Mouse (Mus musculus) kidney, adult 18-20 months (tissue): ENCODE results near the gene Ddhd1.

Experiments used
- DNase-seq: peaks from one replicate; pipeline ENCODE4 v3.0.0; 2021

Ddhd1 gene

DNA sequence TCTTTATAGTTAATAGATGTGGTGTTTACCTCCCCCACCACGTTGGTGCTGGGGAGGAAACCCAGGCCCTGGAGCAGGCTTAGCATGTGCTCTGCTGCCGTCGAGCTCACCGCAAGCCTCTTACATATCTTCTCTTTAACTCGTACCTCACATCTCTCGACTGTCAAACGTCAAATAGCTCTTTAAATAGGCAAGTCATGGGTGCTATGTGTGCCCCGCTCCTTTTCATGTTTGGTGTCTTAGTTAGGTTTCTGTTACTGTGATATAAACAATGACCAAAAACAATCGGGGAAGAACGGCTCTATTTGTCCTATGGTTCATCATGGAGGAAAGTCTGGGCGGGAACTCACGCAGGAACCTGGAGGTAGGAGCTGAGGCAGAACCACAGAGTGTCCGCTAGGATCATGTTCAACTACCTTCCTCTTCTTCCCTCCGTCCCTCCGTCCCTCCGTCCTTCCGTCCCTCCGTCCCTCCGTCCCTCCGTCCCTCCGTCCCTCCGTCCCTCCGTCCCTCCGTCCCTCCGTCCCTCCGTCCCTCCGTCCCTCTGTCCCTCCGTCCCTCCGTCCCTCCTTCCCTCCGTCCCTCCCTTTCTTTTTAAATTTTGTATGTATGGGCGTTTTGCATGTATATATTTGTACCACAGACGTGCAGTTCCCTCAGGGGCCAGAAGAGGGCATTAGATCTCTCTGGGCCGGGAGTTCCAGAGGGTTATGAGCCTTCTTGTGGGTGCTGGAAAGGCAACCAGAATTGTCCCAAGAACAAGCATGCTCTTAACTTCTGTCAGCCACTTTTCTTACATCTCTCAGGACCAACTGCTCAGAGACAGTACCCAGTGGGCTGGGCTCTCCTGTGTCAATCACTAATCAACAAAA, 91.6 kb downstream of the Ddhd1 start:
- DNase-seq: peak; percentile 81

DNA sequence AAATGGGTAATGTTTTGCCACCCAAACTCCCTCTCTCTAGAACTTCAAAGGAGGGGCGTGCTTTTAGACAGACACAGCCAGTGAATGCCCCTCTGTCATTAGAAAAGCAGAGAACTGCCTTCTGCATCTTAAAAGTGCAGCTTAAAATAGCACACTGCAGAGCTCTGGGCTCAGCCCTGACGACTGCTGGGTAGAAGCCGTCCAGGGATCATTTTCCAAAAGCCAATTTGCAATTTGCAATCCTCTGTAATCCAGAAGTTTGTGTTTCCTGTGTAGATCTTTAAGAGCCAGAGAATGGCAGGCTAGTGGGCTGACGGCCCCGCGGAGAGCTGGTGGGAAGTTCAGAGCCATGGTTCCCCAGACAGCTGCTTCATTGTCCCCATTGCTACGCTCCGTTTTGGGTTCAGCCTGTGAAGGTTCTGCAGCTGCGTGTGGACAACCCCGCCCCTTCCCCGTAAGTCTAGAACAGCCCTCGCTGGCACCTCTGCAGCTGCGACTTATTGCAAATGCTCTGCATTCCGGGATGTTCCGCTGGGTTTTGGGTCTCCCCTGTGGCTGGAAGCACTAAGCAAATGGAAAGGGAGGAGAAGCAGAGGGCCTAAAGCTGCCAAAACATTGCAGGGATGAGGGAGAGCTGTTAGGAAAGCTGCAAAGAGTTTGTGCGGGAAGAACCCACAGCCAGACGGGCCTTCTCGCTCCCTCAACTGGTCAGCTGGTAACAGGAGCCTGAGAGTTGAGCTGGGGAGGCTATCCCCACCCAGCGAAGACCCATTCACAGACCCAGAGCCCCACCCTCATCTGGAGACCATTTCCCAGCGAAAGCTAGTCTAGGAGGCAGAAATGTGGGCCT, 92.5 kb downstream of the Ddhd1 start:
- peak; percentile 36 for DNase-seq

DNA sequence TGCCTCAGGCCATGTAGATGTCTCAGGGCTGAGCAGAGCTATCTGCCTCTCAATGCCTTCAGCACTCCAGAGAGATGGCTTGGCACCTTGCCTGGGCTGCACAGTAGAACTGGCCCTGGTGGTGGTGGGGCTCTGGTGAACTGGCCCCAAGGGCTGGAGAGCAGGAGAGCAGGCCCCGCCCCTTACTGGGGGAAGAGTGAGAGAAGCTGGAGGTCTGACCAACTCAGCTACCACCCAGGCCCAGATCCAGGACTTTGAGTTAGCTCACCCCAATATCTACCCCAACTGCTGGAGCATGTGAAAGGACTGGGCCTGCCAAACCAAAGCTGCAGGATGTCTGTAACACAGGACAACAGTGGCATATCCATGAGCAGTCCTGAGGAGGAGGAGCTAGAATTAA, 94.4 kb downstream of the Ddhd1 start:
- no peak for DNase-seq

DNA sequence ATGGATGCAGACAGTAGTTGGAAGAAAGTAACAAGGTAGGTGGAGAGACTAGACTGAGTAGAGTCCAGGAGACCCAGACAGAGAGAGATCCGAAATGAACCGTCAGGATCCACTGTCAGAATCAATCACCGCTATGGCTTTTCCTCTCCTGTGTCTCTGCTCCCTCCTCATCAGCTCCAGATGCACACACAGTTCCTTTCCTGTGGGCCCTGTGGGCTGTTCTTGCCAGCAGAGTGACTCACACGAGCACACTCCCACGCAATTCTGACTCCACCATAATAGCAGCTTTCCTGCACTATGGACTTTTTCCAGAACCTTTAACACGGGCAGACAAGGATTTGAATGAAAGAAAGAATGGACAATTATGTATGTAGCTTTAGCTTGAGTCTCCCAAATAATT, 96.3 kb downstream of the Ddhd1 start:
- no peak for DNase-seq

DNA sequence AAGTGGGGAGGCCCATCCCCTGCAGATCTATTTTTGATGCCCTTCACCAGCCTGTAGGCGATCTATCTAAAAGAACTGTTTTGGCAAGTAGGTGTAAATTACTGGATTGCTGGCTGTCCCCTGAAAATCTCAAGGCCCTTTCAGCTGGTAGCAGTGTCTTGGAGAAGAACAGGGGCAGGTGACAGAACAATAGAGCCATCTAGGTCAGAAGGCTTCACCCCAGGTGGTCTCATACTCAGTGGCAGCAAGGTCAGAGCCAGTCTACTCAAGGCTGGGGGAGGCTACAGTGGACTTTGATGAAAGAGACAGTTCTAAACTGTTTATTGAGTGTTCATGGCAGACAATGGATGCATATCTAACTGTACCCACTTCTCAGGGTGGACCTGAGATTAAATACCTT, 98.9 kb downstream of the Ddhd1 start:
- DNase-seq: no peak

DNA sequence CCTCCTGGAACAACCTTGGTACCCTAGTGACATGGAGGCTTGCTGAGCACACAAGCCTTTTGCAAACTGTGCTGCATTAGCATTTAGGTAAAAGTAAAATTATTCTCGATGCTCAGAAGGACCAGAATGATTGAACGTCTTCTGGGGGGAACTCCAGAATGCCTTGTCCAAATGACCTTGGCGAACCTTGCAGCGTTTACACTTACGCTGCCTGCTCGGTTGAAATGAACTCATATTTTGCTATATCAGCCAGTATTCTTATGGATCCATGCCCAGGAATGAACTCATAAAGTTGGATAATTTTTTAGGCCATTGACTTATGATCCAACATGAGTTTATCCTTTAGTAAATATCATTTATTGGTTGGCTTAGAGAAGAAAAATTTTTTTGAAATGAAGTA, 103.6 kb downstream of the Ddhd1 start:
- no peak for DNase-seq

DNA sequence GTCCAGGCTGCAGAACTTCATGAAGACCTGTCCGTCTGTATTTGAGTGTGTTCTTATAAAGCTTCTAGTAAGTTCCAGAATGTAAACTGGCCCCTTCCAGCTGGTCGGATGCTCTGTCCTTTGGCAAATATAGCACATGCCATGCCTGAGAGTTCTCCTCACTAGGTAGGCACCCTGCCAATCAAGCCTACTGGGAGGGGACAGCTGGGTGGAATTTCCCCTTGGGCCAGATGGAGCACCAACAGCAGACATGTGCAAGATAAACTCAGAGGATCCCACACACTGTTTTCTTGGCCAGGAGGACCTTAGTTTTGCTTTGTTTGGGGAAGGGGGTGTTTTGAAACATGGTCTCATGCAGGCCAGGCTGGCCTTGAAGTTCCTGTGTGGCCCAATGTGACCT, 104.1 kb downstream of the Ddhd1 start:
- DNase-seq: peak; percentile 58

DNA sequence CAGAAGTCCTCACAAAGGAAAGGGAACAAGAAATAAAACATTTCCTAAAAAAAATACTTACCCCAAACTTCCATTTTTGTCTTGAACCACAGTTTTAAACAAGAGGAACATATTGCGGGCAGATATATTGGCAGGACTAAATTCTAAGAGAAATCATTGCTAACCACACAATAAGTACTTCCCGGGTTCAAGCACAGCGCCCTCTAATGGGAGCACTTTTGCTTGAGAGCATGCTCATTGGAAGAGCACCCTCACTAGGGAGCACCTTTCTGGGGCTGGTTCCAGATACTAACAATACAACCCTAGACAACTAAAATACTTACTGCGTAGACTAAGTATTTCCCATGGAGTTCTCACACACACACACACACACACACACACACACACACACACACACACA, 105.5 kb downstream of the Ddhd1 start:
- no peak for DNase-seq

DNA sequence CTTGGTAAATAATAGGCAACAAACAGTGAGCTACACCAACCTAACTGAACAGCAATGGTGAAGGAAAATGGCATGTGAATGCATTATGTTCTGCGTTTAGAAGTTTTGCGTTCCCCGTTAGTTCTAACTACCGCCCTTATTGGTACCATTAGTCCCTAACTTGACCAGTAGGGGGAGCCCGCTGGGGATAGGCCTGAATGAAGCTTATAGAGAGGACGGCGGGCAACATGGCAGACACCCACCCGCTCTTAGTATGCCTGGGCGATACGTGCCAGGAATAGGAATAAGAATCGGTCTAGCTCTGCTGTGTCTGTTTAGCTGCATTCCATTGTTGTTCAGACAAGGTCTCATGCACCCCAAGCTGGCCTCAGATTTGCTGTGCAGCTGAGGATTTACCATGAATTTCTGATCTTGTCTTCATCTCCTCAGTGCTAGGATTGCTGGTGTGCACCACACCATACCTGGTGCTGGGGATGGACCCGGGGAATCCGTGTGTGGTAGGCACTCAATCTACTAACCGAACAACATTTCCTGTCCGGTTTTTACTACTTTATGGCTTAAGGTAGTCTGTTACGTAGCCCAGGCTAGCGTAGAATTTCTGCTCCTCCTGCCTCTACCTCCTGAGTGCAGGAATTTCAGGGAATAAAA, 106.7 kb downstream of the Ddhd1 start:
- DNase-seq: peak; percentile 11

DNA sequence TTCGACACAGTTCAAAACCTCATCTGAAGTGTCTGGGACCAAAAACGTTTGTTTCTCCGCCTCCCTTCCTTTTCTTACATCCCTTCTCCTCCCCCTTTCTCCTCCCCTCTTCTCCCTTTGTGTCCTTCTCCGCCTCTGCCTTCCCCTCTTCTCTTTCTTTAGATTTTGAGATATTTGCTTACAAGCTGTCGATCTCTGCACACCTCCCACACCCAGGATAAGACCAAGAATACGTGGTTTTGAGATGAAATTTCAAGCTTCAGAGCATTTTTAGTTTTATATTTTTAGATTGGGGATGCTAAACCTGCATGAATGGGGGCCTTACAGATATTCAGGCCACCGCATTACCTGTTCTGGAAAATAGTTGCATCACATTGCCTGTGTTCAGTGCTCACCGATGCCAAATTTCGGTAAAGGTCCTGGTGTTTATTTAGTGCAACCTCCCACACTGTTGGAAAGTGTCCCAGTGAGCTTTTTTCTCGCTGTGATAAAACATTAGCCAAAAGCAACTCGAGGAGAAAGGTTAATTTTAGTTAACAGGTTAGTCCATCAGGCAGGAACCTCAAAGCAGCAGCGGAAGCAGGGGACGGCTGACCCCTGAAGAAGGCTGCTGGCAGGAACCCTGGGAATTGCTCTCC, 107.8 kb downstream of the Ddhd1 start:
- DNase-seq: peak; percentile 69

DNA sequence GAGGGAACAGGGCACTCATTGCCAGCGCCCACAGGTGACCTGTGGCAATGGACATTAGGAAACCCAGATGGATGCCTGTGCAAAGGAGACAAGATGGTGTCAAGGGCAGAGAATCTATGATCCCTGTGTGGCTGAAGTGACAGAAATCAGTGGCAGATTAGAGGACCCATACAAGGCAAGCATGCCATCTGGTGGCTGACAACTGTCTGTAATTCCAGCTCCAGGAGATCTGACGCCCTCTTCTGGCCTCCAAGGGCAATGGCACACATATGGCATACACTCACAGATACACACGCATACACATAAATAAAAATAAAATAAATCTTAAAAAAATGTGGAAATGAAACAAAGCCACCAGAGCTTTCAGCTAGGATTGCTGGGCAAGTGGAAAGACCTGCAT, 109.8 kb downstream of the Ddhd1 start:
- DNase-seq: no peak

DNA sequence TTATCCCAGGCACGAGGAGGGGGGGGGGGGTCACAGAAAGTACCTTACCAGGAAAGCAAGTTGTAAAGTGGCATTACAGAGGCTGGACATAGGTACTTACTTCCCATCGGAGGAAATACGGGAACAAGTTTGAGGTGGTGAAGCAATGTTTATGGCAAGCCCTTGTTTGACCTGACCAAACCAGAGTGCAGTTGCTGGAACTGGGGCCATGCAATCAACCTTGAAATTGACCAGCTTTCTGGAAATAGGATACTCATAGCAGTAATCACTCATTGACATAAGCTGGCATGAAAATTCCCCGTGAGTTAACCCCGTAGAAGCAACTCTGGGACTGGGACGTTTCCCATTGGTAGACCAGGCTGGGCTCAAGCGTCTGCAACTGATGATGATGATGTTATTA, 113.0 kb downstream of the Ddhd1 start:
- DNase-seq: peak; percentile 22

DNA sequence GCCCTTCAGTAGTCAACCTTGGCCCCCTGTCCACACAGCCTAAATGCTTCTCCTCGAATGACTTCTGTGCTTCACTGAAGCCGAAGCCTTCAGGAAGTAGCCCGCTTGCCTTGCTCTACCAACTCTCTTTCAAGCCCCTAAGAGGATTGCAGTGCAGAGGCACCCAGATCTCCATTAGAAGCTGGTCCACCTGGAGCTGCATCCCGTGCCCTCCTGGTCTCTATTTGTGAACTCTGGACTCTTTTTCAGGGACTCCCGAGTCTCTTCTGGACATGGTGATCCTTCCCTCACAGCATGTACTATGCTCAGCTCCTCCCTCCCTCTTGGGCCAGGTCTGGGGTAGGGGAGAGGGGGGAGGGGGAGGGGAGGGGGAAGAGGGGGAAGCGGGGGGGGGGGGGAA, 113.9 kb downstream of the Ddhd1 start:
- peak; percentile 36 for DNase-seq

DNA sequence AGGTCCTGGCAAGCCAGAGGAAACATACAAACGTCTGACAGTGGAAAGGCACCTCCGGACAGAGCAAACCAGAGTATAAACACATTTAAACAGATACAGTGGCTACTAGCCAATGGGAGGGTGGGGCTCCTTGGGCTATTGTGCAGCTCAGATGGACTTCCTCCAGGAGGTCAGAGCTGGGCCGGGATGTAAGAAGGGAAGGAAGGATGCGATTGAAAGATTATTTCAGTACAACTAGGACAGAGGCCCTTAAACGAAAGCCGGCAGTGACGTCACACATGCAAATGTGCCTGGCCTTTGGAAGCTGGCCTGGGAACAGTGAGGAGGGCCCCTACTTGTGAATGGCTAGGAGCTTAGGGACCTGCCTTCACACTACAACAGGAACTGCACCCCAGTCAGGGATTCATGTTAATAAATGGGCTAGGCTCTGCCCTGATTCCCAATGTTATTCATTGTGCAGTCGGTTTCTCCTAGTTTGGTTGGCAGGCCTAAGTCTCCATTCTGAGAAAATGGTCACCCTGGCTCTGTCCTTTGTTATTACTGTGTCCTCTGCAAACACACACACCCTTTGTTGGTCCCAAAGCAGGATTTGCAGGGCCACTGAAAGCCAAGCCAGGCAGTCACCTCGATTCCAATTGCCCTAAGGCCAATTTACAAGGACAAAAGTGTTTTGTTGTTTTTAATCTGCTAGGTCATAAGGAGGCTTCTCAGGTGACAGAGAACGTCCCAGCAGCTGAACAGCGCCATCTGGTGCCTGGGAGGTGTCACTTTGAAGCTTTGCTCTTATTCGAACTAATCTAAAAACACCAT, 118.1 kb downstream of the Ddhd1 start:
- DNase-seq: peak; percentile 87
